Mouse (Mus musculus): ENCODE measurements around the gene Fkbp6.
A peak's percentile ranks its signal among the peaks of the same experiment; 100 is the strongest.

Gene Fkbp6

DNA sequence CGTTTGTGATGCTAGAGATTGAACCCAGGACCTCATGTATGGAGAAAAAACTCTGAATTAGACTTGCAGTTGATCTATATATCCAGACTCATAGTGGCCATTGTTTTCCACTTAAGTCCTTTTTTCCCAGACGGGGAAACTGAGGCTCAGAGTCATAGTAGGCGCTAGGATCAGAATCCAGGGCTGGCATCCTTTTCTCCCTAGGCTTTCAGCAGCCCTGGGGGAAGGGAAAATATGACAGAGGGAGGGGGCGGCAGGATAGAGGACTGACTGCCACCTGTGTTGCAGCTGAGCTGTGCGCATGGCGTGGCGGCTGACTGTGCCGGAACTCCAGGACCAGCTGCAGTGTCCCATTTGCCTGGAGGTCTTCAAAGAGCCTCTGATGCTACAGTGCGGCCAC is 3.2 kb upstream of the Fkbp6 start, which contains the start of gene Trim50:
Gene Trim50 (plus strand): TSS at position 301 of the 400 bp plus-strand sequence.
- DNase-seq (ENCODE audit: low spot score in 2 of 2): no peak

DNA sequence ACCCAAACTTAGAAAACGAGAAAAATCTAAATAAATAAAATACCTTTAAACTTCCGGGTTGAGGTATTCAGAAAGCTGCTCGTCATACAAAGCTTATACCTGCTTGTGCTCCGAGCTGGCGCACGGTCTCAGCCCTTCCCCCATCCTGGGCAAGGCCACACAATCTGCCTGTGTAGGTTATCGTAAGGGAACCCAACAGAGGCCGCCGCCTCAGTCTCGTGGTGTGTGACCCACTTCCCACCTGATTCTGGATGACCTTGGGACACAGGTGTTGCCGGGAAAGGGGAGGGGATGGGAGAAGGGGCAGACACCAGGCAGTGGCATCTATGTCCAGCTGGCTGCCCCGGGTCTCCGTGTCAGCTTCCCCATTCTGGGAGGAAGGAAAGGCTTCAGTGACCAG is 1.8 kb upstream of the Fkbp6 start:
- DNase-seq (ENCODE audit: low spot score in 2 of 2): no peak

DNA sequence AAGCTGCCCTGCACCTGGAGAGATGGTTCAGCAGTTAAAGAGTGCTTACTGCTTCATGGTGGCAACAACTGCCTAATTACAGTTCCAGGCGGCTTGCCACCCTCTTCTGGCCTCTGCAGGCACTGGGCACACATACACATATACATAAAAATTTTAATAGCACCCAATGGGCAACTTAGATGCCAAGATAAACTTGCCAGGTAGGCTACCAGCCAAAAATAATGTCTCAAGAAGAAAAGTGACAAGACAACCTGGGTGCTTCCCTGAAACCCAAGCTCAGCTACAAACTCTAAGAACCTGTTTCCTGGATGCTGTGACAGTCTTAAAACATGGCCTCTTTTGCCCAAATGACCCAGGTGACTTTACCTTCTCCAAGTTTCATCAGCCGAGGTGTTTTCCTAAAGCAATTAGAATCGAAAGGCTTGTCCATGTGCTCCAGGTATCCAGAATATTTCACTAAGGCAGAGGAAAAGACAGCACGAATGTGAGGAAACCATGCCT is 2.3 kb downstream of the Fkbp6 start:
- DNase-seq (ENCODE audit: low spot score in 2 of 2): no peak

DNA sequence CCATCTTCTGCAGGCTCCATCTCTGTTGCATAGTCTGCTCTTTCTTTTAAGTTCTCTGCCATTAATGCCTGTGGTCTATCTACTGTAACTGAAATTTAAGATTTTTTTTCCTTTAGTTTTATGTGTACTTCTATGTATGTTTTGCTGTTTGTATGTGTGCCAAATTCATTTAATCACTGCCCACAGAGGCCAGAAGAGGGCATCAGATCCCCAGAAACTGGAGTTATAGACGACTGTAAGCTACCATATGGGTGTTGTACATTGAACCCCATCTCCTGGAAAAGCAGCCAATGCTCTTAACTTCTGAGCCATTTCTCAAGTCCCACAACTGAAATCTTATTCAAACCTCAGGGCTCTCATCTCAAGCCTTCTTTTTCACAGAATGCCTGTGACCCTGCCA is 3.4 kb downstream of the Fkbp6 start:
- no peak for DNase-seq (ENCODE audit: low spot score in 2 of 2)

DNA sequence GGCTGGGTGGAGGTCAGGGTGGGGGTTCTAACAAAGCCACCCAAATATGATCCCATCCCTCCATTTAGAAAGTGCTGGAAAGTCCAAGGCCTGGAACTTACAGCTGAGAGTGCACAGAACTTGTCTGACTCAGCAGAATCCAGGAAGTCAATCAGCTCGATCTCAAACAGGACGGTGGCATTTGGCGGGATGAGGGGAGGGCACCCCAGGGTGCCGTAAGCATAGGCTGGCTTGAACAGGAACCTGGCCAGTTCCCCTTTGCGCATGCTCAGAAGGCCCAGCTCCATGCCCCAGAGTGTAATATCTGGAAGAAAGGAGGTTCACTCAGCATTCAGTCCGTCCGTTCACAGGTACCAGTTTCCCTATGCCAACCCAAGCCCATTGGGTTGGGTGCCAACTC is 3.9 kb downstream of the Fkbp6 start:
- no peak for DNase-seq (ENCODE audit: low spot score in 2 of 2)

DNA sequence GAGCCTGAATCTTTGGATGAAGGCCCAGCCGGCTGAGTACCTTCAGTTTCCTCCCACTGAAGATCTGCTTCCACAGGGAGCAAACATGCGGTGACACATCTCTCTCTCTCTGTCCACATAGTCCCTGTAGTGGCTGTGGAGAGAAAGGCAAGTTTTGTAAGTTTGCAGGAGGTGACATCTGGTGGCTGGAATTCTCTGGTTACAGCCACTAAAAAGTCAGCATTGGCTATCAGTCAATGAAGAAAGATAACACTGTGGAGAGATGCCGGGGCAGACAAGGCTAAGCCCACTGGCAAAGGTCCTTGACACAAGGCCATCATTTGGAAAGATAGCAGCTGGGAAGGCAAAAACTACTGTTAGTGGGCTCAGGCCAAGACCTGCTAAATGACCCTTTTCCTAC is 12.3 kb downstream of the Fkbp6 start:
- DNase-seq (ENCODE audit: low spot score in 2 of 2): no peak

DNA sequence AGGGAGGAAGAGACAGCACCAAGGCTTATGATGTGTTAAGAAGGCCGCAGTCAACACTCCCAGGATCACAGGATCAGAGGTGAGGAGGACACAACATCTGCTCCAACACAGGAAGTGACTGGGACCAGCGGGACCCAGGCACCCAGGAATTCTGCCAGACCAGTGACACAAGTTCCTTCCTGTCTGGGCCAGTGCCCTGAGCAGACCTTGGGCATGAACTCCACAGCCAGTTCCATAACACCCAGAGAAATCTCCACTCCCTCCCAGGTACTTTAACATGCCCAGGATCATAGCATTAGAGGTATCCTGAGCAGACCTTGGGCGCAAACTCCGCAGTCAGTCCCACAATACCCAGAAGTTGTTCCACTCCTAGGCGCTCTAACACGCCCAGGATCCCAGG is 18.7 kb downstream of the Fkbp6 start:
- no peak for DNase-seq (ENCODE audit: low spot score in 2 of 2)

DNA sequence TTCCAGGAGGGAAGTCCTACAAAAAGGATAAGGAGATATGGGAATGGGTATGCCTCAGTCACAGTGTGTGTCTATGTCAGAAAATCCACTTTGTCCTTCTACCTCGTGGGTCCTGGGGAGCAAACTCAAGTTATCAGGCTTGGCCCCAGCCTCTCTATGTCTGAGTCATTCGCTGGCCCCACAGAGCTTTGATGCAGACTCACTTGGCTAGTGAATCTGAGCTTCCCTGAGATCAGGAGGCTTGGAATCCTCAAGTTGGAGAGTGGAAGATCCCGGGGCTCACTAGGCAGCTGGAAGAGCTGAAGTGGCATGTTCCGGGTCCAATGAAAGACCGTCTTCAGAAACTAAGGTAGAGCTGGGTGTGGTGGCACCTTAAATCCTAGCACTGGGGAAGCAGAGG is 19.6 kb downstream of the Fkbp6 start:
- no peak for DNase-seq (ENCODE audit: low spot score in 2 of 2)

DNA sequence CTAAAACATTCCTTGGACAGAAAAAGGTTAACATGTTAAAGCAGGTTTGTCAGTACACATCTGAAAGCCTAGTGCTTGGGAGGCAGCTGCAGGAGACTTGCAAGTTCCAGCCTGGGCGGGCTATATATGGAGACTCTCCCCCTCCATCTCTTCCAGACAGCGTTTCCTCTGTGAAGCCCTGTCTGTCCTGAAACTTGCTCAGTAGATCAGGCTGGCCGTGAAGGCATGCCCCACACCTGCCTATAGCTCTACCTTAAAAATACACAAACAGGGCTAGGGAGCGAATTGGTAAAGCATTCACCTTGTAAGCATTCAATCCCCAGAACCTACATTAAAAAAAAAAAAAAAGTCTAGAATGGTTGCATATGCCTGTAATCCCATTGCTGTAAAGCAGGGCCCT is 20.4 kb downstream of the Fkbp6 start:
- DNase-seq (ENCODE audit: low spot score in 2 of 2): no peak

DNA sequence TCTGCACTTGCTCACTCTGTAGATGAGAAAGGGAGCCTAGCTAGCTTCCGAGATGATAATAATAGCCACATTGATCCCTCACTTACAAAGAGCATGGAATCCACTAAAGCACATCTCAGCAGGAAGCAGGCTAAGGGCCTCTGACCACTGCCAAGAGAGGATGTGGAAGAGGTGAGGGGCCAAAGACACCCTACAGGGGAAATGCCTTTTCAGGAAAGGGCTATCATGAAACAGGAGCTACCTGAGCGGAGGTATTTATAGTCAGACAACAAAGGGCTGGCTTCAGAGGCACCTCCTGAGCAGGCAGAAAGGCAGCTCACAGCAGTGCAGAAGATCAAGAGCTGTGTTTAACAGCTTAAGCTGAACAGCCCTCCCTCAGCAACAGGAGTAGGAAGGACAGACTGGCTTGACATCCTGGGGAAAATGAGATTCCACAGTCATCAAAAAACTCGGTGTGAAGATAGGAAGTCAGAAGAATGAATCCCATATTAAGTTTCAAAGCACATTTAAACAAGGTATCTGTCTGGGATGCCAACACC is 23.7 kb downstream of the Fkbp6 start:
- DNase-seq (ENCODE audit: low spot score in 2 of 2): no peak

DNA sequence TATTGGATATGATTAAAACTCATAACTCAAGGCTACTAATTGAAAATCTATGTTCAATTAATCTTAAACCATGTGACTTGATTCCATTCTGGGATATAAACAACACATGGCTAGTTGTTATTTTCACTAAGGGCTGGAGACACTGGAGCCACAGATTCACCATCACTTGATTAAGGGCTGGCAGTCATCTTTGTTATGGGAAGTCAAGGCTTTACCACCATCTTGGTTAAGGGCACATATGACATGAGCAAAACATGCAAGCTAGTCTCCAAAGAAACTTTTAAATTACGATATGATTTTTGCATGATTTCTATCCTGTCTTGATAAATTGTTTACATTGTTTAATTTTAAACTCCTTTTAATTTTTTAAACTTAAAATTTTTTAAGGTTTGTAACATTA is 27.6 kb downstream of the Fkbp6 start:
- no peak for DNase-seq (ENCODE audit: low spot score in 2 of 2)

DNA sequence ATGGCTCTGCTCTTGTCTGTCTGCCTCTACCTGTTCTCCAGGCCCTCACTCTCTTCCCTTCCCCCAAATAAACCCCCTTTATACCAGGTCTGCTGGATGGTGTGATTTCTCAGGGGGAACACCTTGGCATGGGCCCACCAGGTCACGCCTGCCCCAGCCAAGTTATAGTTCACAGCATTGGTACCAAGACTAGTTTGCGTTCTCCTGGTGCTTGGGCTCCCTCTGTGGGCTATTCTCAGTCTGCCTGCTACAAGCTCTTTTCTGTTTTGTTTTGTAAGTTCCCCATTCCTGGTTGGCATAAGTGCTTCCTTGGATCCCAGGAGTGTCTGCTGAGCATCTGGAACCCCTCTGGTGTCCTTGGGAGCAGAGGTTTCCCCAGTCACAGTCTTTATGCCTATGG is 30.0 kb downstream of the Fkbp6 start:
- DNase-seq (ENCODE audit: low spot score in 2 of 2): no peak

DNA sequence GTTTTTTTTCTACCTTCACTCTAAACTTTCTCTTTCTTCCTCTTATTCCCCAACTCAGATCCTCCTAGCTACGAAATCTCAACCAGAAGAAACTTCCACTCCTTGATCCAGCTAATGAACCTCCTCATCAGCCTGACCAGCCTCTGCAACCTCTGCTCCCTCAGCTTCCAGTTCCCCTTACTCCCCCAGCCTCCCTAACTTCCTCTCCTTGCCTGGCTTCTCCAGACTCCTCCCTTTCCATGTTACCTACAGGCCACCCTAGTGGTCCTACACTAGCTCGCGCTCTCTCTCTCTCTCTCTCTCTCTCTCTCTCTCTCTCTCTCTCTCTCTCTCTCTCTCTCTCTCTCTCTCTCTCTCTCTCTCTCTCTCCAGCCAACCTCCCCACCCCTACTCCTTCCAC is 33.7 kb downstream of the Fkbp6 start:
- no peak for DNase-seq (ENCODE audit: low spot score in 2 of 2)

DNA sequence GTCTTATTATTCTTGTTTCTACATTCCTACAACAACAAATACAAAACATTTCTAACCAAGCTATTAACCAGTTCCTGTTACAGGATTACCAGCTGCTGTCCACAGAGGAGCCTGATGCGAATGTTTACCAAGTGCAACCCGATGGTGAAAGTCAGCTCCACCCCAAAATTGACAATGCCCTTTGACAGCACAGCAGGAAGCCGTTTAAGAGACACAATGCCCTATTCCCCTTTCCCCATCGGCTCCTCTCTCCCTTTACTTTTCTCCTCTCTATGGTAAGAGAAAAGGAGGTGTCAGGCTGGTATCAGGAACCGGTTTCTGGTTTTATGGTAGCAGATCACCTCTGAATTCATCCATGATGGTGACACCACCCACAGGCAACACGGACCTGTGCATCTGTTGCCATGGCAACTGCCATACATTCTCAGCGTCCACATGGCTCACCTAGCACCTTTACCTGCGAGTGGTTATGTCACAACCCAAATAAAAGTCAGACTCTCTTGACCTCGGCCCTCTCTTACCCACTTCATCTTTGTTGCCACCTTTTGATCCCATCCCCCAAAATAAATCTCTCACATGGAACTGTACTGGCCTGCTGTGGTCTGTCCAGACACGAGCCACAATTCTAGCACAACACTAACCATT is 43.4 kb downstream of the Fkbp6 start:
- DNase-seq (ENCODE audit: low spot score in 2 of 2): no peak

DNA sequence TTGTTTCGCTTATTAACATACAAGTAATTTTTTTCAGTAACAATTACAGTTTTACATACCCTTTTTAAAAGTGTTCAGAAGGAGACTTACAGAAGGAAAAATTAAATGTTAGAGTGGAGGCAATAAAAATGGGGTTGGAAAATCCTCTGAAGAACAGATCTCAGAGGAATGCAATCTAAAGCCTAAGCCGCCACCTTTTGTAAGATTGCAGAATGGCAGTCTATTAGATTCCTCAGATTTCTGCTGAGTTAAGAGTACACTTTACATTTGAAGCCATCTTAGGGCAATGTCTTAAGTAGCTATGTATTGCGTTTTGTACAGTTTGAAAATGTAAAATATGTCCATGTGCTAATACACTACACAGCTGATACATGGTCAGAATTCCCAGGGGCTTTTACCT is 47.4 kb downstream of the Fkbp6 start:
- peak in 1 of 2 experiments; percentile 11 for DNase-seq (ENCODE audit: low spot score in 2 of 2)

DNA sequence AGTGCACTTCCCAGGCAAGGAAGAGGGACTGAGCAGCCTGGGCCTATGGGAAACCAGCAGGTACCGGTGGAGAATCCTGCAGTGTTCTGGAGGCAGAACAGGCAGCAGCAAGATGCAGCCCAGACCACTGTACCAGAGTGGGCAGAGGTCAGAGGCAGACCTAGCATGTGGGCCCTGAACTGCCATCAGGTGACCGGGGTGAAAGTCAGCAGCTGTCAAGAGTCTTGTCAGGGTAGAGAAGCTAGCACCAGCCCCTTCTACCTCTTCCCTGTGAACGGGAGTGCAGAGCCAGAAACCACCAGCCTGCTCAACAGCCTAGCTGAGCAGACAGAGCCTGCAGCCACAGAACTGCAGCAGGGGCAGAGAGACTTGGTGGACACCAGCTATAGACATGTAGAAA is 47.9 kb downstream of the Fkbp6 start:
- peak in 1 of 2 experiments; percentile 7 for DNase-seq (ENCODE audit: low spot score in 2 of 2)

DNA sequence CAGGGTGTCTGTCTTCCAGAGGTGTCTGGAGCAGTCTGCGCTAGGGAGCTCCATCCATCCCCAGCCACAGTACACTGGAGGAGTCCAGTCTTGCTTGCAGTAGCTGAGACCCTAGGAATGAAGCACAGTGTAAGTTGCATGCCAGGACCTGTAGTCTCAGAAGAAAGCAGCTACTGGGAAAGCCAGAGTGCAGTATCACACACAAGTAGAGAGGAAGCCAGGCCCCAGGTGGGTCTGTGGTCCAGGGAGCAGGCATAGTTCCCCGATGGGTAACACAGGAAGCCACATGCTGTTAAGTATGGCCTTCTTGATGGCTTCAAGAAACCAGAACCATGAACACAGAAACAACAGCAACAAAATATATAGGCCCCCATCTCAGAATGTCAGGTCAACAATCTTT is 57.8 kb downstream of the Fkbp6 start:
- no peak for DNase-seq (ENCODE audit: low spot score in 2 of 2)

DNA sequence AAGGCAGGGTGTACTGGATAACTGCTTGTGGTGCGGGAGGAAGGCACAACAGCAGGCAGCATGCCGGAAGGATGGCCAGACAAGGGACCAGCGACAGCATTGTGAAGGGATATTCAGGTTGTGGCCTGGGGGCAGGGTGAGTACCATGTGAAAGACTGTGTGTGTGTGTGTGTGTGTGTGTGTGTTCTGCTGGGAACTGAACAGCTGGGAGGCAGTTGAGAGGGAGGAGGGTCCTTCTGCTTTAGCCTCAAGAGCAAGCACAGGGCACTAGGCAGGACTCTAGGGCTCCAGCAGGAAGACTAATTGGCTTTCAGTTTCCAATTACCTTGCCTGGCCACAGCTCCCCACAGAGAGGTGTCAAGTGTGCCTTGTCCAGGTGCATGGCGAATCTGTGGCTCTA is 58.7 kb downstream of the Fkbp6 start:
- DNase-seq (ENCODE audit: low spot score in 2 of 2): no peak

DNA sequence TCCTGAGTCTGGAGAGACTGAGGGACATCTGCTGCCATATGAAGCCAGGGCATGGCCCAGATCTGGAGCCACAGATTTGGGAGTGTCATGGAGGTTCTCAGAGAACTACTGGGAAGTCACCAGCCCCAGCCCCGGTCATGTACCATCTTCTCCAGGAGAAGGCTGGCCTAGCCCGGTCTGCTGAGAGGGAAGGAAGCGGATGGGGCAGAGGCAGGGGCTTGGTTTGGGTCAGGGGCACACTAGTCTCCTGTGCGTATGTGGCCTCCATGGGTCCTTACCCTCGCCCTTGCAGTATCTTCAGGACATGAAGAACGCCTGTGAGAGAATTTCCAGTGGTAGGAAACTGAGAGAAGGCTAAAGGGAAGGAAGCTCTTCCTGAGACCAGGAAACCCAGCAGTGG is 59.1 kb downstream of the Fkbp6 start:
- DNase-seq (ENCODE audit: low spot score in 2 of 2): no peak

DNA sequence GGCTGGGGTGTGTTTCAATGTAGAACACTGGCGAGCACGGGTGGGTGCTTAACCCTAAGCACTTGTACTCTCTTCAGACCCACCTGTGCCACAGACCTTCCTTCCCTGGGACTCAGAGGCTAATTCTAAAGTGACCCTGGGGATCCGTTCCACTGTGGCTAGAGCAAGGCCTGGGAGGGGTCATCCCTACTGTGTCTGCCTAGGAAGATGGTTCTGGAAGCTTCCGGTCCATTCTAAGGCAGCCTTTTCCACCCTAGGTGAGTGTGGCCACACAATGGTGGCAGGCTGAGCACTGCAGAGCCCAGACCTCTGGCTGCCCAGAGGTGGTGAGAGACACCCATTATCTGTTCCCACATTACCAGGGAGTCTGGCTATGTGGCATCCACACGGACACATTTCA is 62.9 kb downstream of the Fkbp6 start:
- no peak for DNase-seq (ENCODE audit: low spot score in 2 of 2)

DNA sequence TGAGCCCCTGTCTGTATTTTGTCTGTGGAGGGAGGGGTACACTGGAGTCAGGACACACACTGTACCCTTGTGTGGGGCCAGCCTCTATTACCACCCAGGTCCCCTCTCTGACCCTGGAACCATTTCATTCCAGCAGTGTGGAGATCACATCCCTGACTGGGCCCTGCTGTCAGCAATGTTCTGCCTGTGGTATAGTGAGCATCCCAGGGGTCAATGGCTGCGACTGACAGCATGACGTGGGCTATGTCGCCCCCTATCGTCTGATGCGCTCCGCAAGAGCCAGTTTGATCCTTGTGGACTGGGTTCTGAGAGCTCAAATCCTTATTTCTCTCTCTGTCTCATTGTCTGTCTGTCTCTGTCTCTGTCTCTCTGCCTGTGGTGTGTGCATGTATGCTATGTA is 63.7 kb downstream of the Fkbp6 start:
- peak; percentile 78 to 87 for DNase-seq (ENCODE audit: low spot score in 2 of 2)

DNA sequence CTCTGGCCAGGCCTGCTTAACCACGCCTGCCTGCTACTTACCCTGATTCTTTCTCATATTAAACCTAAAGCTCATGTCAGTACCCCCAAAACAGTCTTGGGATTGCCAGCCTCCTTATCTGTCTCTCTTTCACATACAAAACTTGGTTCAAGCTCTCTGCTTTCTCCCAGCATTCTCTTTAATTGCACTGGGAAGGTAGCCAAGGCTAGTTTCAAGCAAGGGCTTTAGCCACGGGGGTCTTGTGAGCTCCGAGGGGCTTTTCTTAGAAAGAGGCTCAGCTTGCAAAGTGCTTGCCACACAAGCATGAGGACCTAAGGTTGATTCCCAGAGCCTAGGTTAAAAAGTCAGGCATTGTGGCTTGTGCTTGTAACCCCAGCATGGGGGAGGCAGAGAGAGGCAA is 64.6 kb downstream of the Fkbp6 start:
- no peak for DNase-seq (ENCODE audit: low spot score in 2 of 2)

DNA sequence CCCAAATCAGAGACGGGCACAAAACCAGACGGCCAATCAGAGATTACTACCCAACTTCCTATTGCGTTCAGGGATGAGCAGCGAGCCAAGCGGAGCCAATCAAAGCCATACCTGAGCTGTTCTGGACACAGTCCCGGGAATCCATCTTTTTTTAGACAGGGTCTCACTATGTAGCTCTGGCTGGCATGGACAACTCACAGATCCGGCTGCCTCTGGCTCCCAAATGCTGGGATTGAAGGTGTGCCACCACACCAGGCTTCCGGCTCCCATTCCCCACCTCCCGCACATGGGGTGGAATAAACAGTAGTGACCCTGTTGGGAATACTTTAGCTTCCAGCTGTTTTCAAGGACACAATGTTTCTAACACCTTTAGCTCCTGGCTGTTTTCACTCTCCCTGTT is 69.6 kb downstream of the Fkbp6 start:
- DNase-seq (ENCODE audit: low spot score in 2 of 2): no peak

DNA sequence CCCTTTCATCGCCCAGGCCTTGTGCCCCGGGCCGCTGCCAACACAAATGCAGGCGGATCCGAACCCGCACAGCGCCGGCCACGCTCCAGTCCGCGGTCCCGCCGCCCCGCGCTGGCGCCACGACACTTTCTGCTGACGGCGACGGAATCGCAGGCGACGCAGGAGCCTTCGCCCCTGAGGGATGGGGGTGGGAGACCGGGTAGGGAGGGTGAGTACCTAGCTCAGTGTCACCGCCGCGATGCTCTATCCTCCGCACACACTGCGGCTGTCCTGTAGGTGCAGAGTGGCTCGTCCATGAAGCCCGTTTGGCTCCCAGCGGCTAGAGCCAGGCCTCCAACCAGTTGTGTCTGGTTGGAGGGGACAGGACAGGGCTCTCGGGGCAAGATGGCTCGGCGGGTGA is 73.2 kb downstream of the Fkbp6 start:
- peak in 1 of 2 experiments; percentile 36 for DNase-seq (ENCODE audit: low spot score in 2 of 2)
